Mouse (Mus musculus): ENCODE measurements around the gene Lama1.

The Lama1 gene

GRCm38 (mm10) chr17:67696694-67697386 is at the start of gene Lama1:
Gene Lama1, plus strand, starts transcription at chr17:67697259.
- peak; percentile 89 for DNase-seq (ENCODE audit: low read depth, low spot score)

DNA sequence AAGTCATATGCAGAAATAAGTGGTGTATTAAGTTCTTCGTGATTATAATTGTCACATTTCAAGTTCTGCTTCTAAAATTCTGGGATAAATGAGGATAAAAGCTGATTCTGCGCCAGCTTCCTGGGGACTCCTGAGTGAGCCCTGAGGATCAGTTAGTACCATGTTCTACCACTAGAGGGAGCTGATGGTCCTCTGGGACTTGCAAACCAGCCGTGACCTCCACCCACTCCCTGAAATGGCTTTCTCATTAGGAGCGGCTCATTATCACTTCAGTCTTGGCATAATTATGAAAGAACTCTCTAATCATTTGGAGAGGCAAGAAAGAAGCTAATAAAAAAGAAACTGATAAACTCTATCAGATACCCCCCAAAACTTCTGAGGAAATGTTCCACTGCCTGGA is 45.6 kb upstream of the Lama1 start:
- peak; percentile 56 for DNase-seq (ENCODE audit: low read depth, low spot score)

- no peak for DNase-seq (ENCODE audit: low read depth, low spot score)
These were observed 32.8 kb upstream of the Lama1 start for GRCm38 (mm10) chr17:67664299-67664698.

DNA sequence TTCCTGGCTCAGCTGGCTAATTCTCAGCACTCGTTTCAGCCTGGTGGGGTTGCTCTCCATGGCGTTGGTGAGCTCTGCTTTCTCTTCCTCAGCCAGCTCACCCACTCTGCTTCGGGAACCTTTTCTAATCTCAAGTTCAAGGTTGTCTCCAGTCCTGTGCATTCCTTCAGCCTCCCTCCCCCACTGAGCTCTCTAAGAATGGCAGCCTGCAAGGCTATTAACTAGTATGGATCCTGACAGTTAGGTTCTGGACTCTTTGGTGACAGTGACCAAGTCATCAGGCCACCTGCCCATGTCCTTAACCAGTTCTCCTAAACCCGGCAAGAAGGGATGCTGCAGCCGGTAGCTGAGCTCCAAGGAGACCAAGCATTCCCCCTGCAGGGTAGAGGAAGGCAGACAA is 30.1 kb upstream of the Lama1 start:
- DNase-seq (ENCODE audit: low read depth, low spot score), result no peak

DNA sequence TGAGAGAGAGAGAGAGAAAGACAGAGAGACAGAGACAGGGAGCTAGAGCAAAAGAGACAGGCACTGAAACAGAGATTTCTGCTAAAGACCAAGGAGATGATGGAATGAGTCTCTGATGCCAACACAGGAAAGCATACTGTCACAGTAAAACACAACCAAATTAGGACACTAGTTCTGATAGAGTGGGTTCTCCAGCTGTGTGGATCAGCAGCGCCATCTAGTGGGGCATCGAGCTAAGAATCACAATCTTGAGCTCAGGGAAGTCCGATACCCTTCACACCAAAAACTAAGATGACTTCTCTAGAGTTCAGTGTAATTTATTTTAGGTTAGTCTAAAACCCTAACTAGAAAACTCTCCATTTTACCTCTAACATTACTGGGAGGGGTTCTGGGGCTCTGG is 29.1 kb upstream of the Lama1 start:
- DNase-seq (ENCODE audit: low read depth, low spot score), result peak; percentile 60

DNA sequence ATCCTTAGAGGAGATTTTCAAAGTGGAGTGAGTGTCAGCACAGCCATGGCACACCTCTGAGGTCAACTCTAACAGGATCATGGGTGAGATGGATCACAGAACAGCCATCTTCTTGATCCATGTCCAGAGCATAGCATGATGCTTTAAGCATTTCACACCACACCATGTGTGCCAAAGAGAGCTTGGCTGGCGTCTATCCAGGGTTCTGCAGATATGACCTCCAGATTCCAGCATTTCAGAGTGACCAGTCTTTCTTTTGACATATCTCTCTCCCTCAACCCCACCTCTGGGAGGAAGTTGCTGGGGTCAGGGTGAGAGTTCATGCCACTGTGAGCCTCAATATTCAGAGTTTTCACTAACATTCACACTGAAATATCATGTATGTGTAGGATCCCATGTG is 18.5 kb upstream of the Lama1 start:
- no peak for DNase-seq (ENCODE audit: low read depth, low spot score)

GRCm38 (mm10) chr17:67681084-67681483 is 16.0 kb upstream of the Lama1 start:
- peak; percentile 49 for DNase-seq (ENCODE audit: low read depth, low spot score)

DNA sequence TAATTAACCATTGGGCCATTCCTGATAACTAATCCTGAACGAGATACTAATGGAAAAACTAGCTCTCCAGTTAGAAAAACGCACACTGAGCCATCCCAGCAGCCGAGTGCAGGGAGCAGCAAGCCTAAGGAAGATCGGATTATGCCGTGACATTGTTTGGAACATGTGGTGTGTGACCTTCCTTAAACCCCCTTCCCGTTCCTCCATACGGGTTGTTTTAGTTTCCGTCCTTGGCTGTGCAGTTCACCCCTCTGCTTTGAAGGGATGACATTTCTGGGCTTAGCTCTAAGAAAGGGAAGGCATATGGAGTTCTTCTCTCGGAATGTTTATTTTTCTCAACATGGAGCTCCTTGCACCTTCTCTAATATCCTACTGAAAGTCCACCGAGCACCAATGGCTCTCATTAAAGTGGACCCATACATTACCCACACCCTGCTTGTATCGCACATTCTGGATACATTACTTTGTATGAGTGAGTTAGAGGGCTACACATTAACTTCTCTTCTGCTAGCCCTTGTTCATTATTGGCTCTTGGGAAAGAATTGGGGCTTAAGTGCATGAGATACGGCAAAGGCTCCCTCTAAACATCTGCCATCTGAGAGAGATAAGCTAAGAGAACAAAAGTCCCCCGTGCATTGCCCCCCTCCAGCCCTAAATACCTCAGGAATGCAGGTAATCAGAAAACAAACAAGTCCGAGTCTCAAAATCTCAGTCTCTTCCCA is 11.9 kb upstream of the Lama1 start:
- DNase-seq (ENCODE audit: low read depth, low spot score), result no peak

GRCm38 (mm10) chr17:67687505-67687904 is 9.6 kb upstream of the Lama1 start:
- no peak for DNase-seq (ENCODE audit: low read depth, low spot score)

- DNase-seq (ENCODE audit: low read depth, low spot score), result no peak
These were observed 6.4 kb upstream of the Lama1 start for GRCm38 (mm10) chr17:67690689-67691088.

GRCm38 (mm10) chr17:67692651-67693050 is 4.4 kb upstream of the Lama1 start:
- DNase-seq (ENCODE audit: low read depth, low spot score), result no peak

DNA sequence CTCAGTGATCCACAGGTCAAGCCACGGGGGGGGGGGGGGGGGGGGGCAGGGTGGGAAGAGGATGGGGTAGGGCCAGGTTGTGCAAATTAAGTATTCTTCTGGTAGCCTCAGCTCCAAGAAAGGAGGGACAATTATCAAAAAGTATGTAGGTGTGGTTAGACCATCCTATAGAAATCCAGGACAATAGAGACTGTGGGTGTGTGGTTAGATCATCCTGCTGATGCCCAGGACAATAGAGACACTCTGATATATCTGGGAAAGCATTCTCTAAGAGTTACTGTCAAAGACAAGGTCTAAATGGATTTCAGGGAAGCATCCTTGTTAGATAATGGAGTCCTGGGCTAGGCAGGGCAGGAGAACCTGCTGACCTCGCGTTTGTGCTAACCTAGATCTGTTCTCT is 3.2 kb upstream of the Lama1 start:
- peak; percentile 67 for DNase-seq (ENCODE audit: low read depth, low spot score)

DNA sequence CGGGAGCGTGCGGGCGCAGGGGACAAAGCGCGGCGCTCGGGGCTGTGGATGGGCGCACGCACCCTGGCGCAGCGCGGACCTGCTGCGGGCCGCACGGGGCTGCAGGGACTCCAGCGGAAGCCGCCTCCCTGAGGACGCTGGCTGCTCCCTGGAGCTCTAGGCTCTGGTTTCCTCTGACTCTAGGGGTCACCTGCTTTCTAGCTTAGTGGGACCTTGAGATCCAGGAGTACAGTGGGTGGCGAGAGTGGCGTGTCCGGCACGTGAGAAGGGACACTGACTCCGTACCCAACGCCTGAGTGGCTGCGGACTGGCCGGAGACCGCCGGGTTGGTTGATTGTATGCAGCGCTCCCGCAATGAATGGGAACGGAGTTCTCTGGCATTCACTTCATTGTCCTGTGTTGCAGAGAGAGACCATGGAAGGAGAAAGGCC is 417 bp downstream of the Lama1 start:
- DNase-seq (ENCODE audit: low read depth, low spot score), result no peak

DNA sequence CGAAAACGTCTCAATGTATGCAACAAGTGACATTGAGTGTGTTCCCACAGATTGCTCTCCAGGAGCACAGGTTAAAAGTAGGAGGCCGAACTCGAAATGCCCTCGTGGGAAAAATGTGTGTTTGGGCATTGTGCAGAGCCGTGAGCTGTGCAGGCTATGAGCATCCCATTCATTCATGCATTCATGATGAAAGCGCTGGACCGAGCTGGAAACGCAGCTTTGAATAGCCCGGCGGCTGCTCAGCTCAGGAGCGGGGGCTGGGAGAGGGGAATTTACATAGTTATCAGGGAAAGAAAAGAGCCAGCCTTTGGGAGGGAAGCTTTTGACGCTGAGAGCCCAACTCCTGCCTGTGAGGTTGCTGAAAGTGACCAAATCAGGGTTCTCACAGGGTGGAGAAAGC is 1.2 kb downstream of the Lama1 start:
- peak; percentile 53 for DNase-seq (ENCODE audit: low read depth, low spot score)

DNA sequence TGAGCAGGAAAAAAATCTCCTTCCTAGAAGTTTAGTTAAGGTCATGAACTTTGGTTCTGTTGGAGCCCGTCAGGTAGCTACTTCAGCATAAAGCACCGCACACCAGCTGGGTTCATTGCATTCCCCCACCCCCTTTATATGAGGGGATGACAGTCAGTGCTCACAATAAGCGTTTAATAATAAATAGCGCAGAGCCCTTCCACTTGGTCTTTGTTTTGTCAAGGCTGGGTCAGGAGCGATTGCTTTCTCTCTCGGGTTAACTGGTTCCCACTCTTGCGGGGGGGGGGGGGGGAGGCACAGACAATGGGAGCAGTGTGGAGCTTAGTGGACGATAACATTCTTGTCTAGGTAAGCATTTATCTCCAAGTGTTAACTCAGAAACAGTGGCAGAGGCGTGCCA is 4.7 kb downstream of the Lama1 start:
- no peak for DNase-seq (ENCODE audit: low read depth, low spot score)

DNA sequence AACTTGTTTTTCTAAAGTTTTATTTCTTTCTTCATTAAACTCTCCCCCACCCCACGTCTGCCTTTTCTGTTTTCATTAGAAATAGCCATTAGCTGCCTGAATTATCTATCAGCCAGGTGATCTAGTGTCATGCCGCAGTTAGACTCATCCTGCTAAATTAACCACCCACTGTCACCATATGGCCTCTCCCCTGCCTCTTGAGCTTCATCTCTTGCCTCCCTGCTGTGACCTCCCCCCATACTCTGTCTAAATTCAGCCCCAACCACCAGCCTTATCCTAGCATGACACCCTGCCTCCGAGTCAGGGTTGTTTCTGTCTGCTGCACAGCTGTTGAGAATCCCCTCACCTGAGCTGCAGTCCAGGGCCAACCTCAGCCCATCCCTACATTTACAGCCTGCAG is 5.9 kb downstream of the Lama1 start:
- DNase-seq (ENCODE audit: low read depth, low spot score), result no peak

DNA sequence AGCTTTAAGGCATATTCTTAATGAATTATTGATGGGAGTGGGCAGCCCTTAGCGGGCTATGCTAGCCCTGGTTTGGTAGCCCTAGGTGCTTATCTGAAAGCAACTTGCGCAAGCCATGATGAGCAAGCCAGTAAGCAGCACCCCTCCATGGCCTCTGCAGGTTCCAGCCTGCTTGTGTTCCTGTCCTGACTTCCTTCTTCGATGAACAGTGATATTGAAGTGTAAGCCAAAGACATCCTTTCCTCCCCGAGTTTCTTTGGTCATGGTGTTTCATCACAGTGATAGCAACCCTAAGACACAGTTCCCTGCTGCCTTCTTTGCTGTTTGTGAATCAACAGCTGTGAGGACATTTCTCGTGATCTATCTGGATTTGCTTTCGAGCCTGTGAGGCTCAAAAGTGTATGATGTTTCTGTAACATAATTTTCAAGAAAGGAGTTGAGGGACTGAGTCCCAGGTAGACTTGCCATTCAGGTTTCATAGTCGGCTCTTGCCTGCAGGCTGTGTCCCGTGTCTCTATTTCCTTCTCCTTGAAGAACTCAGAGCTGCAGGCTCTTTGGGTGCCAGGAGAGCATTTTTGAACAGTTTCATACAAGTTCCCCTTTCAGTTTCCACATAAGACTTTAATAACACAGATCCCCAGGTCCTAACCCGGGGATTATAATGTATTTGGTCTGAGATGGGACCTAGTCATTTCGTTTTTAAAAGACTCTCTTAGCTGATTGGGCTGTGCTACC is 8.1 kb downstream of the Lama1 start:
- DNase-seq (ENCODE audit: low read depth, low spot score), result no peak

GRCm38 (mm10) chr17:67706372-67706771 is 9.3 kb downstream of the Lama1 start:
- no peak for DNase-seq (ENCODE audit: low read depth, low spot score)

DNA sequence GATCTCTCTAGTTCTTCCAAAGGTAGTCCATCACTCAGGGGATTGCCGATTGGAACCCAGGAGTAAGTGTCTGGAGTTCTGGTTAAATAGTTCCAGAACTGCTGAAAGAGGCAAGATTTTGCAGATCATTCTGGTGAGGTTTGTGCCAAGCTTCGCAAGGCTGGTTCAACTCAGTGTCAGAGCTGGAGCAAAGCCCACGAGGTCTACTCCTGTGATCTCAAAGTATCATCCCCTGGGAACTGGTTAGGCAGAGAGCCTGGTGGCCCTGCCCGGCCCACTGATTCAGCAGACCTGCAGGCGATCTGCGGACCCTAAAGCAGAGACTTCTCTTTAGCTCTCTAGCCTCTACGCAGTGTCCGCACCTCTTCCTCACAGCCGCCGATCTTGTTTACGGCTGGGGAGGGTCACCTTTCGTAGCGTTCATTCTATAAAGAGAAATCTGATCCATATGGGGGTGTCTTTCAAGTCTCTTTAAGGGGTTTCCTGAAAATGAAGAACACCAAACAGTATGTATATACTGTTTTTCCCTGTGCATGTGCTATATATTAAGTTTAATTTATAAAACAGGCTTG is 10.8 kb downstream of the Lama1 start:
- no peak for DNase-seq (ENCODE audit: low read depth, low spot score)

- DNase-seq (ENCODE audit: low read depth, low spot score), result no peak
These were observed 13.3 kb downstream of the Lama1 start for GRCm38 (mm10) chr17:67710377-67710781.

DNA sequence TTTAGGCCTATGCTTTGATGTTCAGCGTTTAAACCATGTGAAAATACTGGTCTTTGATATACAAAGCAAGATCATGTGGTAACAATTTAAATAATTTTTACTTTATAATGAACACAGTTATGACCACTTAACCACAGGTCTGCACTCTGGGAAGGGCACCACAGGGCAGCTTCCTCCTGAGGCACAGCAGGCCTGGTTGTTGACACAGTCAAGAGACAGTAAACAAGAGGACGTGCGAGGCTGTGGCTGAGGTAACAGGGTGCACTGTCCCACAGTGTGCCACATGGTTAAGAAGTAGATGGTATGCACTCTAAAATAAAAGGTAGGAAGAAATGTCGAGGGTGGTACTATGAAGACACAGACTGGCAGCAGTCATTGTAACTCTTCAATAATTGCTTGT is 14.3 kb downstream of the Lama1 start:
- DNase-seq (ENCODE audit: low read depth, low spot score), result no peak

DNA sequence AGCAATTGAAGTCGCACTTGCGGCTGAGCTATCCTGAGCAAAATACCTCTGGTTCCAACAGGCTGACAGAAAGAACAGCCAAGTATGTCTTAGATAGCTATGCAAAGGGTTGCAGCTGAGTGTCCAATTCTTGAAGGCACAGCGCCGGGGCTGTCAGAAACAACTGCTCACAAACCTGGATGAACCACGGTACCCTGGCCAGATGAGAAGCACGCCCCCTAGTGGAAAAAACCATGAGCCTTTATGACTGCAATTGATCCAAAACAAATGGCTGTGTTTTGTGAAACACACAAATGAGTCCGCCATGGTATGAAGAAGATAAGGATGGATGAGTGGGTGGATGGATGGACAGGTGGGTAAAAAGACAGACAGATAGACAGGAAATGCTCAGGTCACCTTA is 15.9 kb downstream of the Lama1 start:
- DNase-seq (ENCODE audit: low read depth, low spot score), result peak; percentile 37
